Mouse (Mus musculus): ENCODE results near the gene Fry.

GRCm38 (mm10) chr5:150130144-150130543, 11.7 kb downstream of the Fry start:
- TF ChIP-seq CTCF (IDR thresholded peaks at IDR 0.05; ENCODE audit: low read depth) (no peak), EP300 (IDR thresholded peaks at IDR 0.05; ENCODE audit: low read depth) (no peak)
